Mouse (Mus musculus) midbrain, embryonic 11.5 days (tissue): ENCODE data around the gene Abcf2. TPM values are rescaled to one million over a fixed set of nuclear protein-coding genes. Genes with fewer than 3 reads are reported as not detected.
A peak's percentile ranks its signal among the peaks of the same experiment; 100 is the strongest.

Experiments used
- ATAC-seq: fragments of 200-750 bp; cut with Nextera tagmentation; 2 replicates; pipeline ENCODE4 v1.8.0; 2017; ENCODE audit warnings: moderate TSS enrichment, moderate library complexity; ENCODE audit not compliant: low FRiP score
- DNase-seq: peaks from one replicate; pipeline ENCODE4 v3.0.0; 2015; ENCODE audit warnings: low spot score; ENCODE audit errors: missing footprints
- H3K27ac ChIP-seq: fragments of 300-500 bp; sonication (generic); 2 replicates; pipeline ENCODE4 v1.5.1; 2014; ENCODE audit warnings: low read depth, low read length
- H3K27me3 ChIP-seq: fragments of 300-500 bp; sonication (generic); 2 replicates; pipeline ENCODE4 v1.6.1; 2014; ENCODE audit warnings: mild to moderate bottlenecking, low read length, moderate library complexity, mixed read lengths; ENCODE audit not compliant: control insufficient read depth, insufficient read depth
- H3K36me3 ChIP-seq: fragments of 300-500 bp; sonication (generic); 2 replicates; pipeline ENCODE4 v1.6.1; 2014; ENCODE audit warnings: mild to moderate bottlenecking, low read length, moderate library complexity, mixed read lengths; ENCODE audit not compliant: control insufficient read depth, insufficient read depth
- H3K4me1 ChIP-seq: fragments of 300-500 bp; sonication (generic); 2 replicates; pipeline ENCODE4 v1.6.1; 2014; ENCODE audit warnings: low read length; ENCODE audit not compliant: control insufficient read depth, insufficient read depth
- H3K4me2 ChIP-seq: fragments of 300-500 bp; sonication (generic); 2 replicates; pipeline ENCODE4 v1.6.1; 2014; ENCODE audit warnings: mild to moderate bottlenecking, moderate library complexity
- H3K4me3 ChIP-seq: fragments of 300-500 bp; sonication (generic); 2 replicates; pipeline ENCODE4 v1.5.1; 2014; ENCODE audit warnings: low read depth, low read length
- H3K9ac ChIP-seq: fragments of 300-500 bp; sonication (generic); 2 replicates; pipeline ENCODE4 v1.6.1; 2014; ENCODE audit warnings: low read length
- H3K9me3 ChIP-seq: fragments of 300-500 bp; sonication (generic); 2 replicates; pipeline ENCODE4 v1.6.1; 2016; ENCODE audit warnings: low read length; ENCODE audit not compliant: control insufficient read depth
- WGBS: fragments of 180-500 bp; shearing (Covaris S2); extraction: QIAGEN DNeasy Blood & Tissue Kit; methylation state at CpG from one replicate; pipeline ENCODE4 v1.1.7; 2014; 5-methylcytosine and 5-hydroxymethylcytosine counted together
- polyA plus RNA-seq: library from polyadenylated mRNA; unstranded; fragments of >200 nt; fragmentation: Nextera tagmentation; extraction: Ambion mirVana; gene quantifications from 2 replicates; pipeline ENCODE4 v1.2.1, GENCODE M21; 2014

Abcf2 gene
- polyA plus RNA-seq, 1 experiment from 2014 or later = 147 TPM

DNA sequence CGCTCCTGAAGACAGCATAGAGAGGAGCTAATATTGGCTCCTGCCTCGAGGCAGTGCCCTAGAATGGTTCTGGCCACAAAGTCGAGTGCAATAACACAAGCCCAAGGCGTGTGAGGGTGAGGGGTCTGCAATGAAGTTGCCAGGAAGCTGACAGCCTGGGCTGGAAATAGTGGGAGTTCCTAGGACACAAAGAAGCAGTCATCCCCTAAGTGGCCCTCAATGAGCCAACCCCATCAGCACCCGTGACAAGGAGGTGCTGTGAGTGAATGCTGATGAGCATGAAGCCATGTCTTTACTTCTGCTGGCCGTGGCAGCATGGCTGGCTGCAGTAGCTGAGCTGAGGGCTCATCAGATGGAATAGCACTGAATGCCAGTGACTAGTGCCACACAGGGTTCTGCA lies 37.8 kb upstream of the Abcf2 start:
- H3K36me3 ChIP-seq = no peaks in the 10 kb centered on the region
- no peaks in the 10 kb centered on the region for H3K27me3 ChIP-seq
- ATAC-seq (no peak), DNase-seq (peak; percentile 31)
- H3K4me3 ChIP-seq = no peak overlapping the region
- H3K27ac ChIP-seq = no peak overlapping the region
- no peak overlapping the region for H3K4me2 ChIP-seq
- no peaks in the 10 kb centered on the region for H3K4me1 ChIP-seq
- WGBS = 74% methylated on average over 6 of the region's 6 CpGs
- H3K9me3 ChIP-seq = no peaks in the 10 kb centered on the region
- no peak overlapping the region for H3K9ac ChIP-seq

DNA sequence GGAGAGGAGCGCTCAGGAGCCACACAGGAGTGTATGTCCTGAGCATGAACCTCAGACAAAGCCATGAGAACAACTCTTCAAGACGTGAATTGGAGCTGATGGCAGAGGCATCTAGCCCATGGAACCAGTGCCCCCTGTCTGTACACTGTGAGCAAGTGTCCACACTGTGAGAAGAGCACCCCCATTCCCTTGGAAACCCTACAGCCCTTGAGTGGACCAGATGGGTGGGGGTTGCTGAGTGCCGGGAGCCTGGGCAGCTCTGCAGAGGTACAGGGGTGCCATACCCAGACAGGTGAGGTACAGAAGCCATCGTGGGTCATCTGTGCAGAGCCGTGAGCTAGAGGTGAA lies 35.0 kb upstream of the Abcf2 start:
- no peak overlapping the region for H3K9ac ChIP-seq
- H3K36me3 ChIP-seq = no peaks in the 10 kb centered on the region
- H3K27ac ChIP-seq = no peak overlapping the region
- H3K4me1 ChIP-seq = no peaks in the 10 kb centered on the region
- H3K4me2 ChIP-seq = no peak overlapping the region
- peak; percentile 76 for DNase-seq
- 85% methylated on average over 5 of the region's 5 CpGs for WGBS
- H3K4me3 ChIP-seq = no peak overlapping the region
- no peak for ATAC-seq
- H3K9me3 ChIP-seq = no peaks in the 10 kb centered on the region
- no peaks in the 10 kb centered on the region for H3K27me3 ChIP-seq

DNA sequence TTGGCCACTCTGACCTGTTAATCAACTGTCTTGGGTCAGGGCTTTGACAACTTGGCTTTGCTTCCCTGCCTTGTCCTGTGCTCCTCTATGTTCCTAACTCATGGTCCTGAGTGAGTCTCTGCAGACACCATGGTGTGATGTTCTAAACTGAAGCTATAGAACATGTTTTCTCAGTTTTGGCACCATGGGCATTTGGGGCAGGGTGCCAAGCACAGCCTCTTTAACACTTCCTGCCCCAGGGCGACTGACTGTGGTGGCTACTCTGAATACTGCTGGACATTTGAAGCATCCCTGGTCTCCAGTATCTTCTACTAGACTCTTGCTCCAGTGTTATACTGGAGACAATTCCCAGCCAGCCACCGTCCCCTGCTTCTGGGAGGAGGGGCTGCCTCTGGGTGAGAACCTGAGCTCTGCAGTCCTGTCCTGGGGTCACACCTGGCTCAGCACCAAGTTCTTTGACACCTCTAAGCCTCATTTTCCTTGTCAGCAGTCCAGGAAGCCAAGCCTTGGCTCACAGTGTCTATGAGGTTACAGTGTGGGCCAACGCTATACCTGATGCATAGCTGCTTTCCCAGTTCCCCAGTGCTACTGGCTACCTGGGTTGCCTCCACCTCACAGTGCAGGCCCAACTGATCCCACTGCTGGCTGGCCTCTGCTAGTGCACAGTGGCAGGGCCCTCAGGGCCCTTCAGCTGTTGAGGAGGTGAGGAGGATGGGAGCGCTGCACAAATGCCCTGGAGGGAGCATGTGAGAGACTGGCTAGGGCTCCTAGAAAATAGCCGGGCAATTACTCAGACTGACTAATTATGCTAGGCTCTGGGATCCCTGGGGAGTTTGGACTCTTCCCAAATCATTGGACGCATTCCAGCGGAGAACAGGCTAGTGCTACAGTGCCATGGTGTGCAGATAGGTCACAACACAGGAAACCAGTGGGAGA lies 34.4 kb upstream of the Abcf2 start:
- Histone ChIP-seq H3K27me3 (no peaks in the 10 kb centered on the region), H3K4me3 (no peak overlapping the region), H3K9ac (no peak overlapping the region), H3K4me1 (peaks cover 5% of the 10 kb centered on the region), H3K36me3 (no peaks in the 10 kb centered on the region), H3K9me3 (no peaks in the 10 kb centered on the region), H3K27ac (no peak overlapping the region), H3K4me2 (no peak overlapping the region)
- peak; percentile 41 for DNase-seq
- ATAC-seq = no peak
- 76% methylated on average over 7 of the region's 7 CpGs for WGBS

DNA sequence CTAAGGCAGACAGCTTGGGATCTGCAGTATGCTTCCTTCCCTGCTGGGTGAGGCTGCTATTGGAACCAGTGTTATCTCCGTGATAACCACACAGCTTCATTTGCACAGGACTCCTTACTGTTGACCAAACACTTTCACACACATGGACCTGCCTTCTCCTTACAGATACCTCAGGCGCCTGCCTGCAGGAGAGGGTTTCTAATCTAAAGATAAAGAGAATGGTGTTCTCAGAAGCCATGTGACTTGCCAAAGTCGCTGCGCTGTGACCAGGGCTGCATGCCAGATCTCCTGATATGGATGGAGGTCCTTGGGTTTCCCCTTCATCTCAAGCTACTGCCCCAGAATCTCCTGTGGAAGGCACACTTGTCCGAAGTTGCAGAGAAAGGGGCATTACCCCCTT lies 32.1 kb upstream of the Abcf2 start:
- DNase-seq = peak; percentile 59
- Histone ChIP-seq H3K4me3 (no peak overlapping the region), H3K9ac (no peak overlapping the region), H3K9me3 (no peaks in the 10 kb centered on the region), H3K27me3 (no peaks in the 10 kb centered on the region; the same call in 1 of the 2 replicates), H3K27ac (no peak overlapping the region), H3K4me1 (peaks cover 22% of the 10 kb centered on the region), H3K36me3 (no peaks in the 10 kb centered on the region), H3K4me2 (no peak overlapping the region)
- 62% methylated on average over 5 of the region's 5 CpGs for WGBS
- no peak for ATAC-seq

DNA sequence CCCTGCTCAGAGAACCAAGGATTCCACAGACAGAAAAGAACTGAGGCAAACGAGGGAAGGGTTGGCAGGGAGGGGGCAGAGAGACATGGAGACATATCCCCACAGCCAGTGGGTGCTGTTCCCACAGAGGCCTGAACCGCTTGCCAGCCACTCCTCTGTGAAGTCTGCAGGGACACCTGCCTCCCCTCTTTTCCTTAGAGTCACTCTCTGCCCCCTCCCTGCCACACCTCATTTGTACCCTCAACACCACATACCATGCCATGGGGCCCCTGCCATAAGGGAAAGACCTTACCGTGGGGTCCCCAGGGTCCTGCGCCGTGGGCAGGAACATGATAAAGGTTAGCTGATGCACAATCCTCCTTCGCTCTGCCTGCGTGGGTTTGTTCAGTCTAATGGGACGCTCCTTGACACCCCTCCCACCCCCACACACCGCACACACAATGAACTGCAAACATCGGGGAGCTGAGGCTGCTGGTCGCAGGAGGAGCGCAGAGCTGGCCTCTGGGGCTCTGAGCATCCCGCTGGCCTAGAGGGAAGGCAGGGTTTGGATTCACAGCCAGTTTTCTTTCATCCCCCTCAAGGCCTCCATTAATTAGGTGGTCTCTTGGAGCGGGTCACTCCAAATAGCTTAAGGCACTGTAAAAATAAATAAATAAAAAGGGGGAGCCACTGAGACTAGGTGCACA lies 28.9 kb upstream of the Abcf2 start:
- no peaks in the 10 kb centered on the region for H3K36me3 ChIP-seq
- peak overlapping the region; percentile 65 for H3K4me2 ChIP-seq
- peaks cover 48% of the 10 kb centered on the region for H3K4me1 ChIP-seq
- WGBS = 17% methylated on average over 14 of the region's 14 CpGs
- ATAC-seq = no peak
- peak overlapping the region; percentile 55 for H3K4me3 ChIP-seq
- DNase-seq = peak; percentile 91
- H3K9me3 ChIP-seq = no peaks in the 10 kb centered on the region
- H3K9ac ChIP-seq = peak overlapping the region; percentile 92
- peak overlapping the region; percentile 97 for H3K27ac ChIP-seq
- no peaks in the 10 kb centered on the region; the same call in 1 of the 2 replicates for H3K27me3 ChIP-seq

DNA sequence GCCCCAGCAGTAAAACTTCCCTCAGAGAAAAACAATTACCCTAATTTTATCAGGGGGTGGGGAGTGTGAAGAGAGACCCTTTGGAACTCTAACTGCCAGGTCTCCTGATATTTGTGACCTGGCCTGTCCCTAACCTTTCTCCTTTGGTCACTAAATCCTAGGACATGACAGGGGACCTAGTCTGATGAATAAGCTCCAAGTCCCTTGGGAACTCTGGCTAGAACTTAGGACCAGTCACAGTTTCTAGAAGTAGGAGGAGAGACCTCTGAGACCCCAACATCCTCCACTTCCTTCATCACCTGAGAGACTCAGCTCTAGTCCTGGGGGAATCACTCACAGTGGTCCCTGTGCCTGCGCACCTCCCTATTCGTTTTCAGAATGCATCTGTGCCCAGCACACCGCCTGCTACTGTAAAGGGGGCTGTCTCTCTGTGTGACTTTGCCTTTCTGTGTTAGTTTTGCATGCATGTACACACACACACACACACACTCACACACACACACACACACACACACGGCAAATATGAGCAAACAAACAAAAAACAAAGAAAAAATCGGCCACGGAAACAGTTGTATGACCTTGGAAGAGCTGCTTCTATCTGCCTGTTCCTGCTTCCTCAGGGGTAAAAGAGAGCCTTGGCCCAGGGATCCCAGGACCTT lies 28.2 kb upstream of the Abcf2 start:
- Histone ChIP-seq H3K27ac (peak overlapping the region; percentile 97), H3K4me1 (peaks cover 55% of the 10 kb centered on the region), H3K9ac (peak overlapping the region; percentile 92), H3K27me3 (no peaks in the 10 kb centered on the region; the same call in 1 of the 2 replicates), H3K36me3 (no peaks in the 10 kb centered on the region), H3K4me2 (peak overlapping the region; percentile 65), H3K9me3 (no peaks in the 10 kb centered on the region), H3K4me3 (peak overlapping the region; percentile 55)
- WGBS = 9% methylated on average over 6 of the region's 6 CpGs
- ATAC-seq = no peak
- DNase-seq = peak; percentile 94

DNA sequence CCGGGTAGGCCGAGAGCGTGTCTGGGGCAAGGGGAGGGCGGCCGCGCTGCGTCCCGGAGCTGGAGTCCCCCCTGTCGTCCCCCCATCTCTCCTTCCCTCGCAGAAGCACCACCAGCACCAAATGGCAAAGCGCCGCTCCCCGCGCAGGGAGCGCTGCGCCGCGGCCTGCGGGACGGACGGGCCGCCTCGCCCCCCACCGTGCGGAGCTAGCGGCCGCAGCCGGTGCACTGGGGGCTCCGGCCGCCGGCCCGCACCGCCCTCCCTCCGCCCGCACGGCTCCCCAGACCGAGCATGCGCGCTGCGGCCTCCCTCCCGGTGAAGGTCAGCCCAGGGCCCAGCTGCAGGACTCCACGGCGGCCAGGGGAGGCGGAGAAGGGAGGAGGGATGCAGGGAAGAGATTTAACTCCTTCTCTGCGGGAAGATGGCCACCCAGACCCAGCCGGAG lies 27.4 kb upstream of the Abcf2 start:
- Histone ChIP-seq H3K9me3 (no peaks in the 10 kb centered on the region), H3K4me2 (peak overlapping the region; percentile 65), H3K27me3 (no peaks in the 10 kb centered on the region; the same call in 1 of the 2 replicates), H3K27ac (peak overlapping the region; percentile 97), H3K9ac (peak overlapping the region; percentile 92), H3K4me1 (peaks cover 57% of the 10 kb centered on the region), H3K4me3 (peak overlapping the region; percentile 55), H3K36me3 (no peaks in the 10 kb centered on the region)
- under 1% methylated on average over 35 of the region's 46 CpGs for WGBS
- ATAC-seq (peak; percentile 83), DNase-seq (peak; percentile 97)

DNA sequence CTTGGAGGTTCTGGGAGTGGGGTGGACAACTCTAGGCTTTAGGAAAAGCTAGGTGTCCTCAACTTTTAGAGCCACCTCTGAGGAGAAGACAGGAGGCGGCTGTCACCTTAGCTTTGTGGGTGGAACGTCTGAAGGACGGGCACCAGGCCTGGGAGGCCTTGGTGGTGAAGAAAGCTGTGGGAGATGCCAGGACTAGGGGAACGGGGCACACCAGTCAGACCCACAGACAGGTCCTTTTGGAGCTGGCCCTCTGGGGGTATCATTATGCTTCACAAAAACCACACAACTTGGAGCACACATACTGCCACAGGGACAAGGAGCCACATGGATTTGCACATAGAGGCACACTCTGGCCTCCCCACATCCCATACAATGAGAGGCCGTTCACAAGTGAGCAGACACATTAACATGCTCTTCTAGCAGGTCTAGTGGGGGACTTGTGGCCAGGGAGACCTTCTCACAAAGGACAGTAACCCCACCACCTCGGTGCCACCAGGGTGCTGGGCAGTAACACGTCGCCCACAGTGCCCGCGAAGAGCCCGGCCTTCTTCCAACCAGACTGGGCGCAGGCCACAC lies 26.9 kb upstream of the Abcf2 start:
- Histone ChIP-seq H3K4me3 (peak overlapping the region; percentile 55), H3K27ac (peak overlapping the region; percentile 97), H3K27me3 (no peaks in the 10 kb centered on the region; the same call in 1 of the 2 replicates), H3K36me3 (no peaks in the 10 kb centered on the region), H3K9me3 (no peaks in the 10 kb centered on the region), H3K4me2 (peak overlapping the region; percentile 65), H3K9ac (peak overlapping the region; percentile 92), H3K4me1 (peaks cover 57% of the 10 kb centered on the region)
- WGBS = 17% methylated on average over 12 of the region's 12 CpGs
- ATAC-seq (no peak), DNase-seq (peak; percentile 96)
